Mouse (Mus musculus): ENCODE data around the gene Lztr1. TPM values are rescaled to one million over a fixed set of nuclear protein-coding genes. Genes with fewer than 3 reads are reported as not detected.

Gene Lztr1
- polyA plus RNA-seq (2012; rRNA removed): 27.5 and 30.4 TPM in 2 replicates

DNA sequence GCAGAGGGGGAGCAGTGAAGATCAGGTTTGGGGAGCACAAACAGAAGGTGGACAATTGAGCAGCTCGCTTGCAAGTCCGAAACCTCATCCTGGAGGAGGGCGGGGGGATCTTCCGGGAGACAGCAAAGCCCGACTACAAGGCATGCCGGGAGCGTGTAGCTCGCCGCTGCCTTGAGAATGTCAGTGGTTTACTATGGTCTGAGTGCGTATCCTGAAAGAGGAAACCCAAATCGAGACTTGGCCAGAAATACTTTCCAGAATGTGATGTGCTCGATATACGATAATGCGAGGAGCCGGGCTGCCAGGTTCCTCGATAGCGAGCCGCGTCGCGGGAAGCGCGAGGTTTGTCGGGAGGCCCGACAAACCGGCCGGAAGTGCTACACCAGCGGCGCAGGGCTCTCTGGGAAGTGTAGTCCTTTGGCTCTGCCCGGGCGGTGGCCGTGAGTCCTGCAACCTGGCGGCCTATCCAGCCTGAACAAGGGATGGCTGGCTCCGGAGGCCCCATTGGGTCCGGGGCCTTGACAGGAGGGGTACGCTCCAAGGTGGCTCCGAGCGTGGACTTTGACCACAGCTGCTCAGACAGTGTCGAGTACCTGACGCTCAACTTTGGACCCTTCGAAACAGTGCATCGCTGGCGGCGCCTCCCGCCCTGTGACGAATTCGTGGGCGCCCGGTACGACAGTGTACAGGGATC, at the start of gene Lztr1:
Gene Lztr1 (plus strand): TSS at position 143 of the 694 bp plus-strand sequence.

DNA sequence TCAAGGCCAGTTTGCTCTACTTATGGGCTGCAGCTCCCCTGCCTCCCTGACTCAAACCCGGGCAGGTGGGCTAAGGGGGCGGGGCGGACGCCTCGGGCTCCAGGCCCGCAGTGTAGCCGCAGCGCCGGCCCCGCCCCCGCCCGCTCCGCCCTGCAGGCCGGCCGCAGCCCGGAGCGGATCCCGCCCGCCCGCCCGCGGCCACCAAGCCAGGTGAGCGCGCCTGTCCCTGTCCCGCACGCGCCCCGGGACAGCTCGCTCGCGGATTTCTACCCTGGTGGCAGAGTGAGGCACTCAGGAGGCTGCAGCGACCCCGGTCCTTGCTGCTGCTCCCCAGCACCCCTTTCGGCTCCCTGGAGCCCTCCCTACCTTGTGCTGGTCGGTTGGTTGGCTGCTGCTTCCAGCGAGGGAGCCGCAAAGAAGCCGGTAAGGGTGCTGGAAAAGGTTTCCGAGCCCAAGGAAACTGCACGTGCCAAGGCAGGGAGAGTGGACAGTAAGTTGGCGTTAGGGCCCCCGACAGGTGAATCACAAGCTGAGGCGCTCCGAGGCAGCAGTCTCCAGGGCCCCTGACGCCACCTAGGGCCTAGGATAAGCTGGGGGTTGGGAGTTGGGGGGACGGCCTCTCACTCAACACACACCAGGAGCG, 18.9 kb upstream of the Lztr1 start, which contains the start of gene Aifm3:
Gene Aifm3 (plus strand): TSS at position 143 of the 643 bp plus-strand sequence.

DNA sequence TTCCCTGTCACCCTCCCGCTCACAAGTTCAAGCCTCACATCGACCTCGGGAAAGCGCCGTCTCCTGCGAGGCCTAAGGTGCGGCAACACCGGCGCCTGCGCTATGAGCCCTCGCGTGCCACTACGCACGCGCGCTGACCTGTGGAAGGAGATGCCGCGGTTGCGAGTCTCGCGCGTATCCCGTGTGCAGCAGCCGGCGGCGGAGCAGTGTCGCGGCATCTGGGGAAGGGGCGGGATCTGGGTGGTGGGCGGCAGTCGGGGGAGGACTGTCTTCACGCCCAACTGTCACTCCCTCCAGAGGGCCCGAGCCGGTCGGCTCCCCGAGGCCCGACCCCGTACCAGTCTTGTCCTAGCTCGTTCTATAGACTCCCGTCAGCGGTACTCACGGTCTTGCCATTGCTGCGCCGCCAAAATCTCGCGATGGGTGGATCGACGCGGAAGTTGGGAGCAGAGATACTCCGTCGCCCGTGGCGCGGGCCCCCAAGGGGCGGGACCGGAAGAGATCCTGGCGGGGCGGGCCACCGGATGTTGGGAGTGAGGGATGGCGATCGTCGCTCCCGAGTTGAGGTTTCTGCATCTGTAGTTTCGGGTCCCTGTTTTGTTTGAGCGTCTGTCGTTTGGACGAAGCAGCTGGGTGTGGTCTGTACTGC, 22.3 kb downstream of the Lztr1 start, which contains the start of gene Thap7:
Gene Thap7 (minus strand): TSS at position 497 of the 649 bp plus-strand sequence.

DNA sequence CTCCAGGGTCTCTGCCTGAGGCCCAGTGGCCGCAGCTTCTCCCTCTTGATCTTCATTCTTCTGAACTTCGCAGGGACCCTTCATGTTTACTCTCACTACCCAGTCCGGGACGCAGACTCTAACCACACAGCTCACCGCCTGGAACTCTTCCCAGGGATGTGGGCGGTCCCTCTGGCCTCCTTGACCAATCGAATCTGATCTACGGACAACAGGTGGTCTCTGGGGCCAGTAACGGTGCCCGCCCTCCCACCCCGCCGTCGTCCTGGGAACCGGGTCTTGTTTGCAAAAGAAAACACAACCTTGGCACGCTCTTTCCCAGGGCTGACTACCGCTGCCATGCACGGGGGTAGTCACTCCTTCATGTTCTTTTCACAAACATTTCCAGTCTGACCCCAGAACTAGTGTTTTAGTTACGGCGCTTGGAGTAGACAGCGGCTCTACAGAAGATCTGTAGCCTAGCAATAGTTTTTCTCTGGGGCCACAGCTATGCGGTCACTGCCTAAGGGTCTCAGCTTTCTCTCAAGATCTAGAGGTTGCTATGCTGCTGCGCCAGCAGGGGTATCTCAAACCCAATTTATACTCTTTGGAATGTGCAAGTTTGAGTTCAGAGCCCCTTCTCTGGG, 52.8 kb downstream of the Lztr1 start, which contains the start of gene Lrrc74b:
Gene Lrrc74b (minus strand): TSS at position 120 of the 623 bp plus-strand sequence.

DNA sequence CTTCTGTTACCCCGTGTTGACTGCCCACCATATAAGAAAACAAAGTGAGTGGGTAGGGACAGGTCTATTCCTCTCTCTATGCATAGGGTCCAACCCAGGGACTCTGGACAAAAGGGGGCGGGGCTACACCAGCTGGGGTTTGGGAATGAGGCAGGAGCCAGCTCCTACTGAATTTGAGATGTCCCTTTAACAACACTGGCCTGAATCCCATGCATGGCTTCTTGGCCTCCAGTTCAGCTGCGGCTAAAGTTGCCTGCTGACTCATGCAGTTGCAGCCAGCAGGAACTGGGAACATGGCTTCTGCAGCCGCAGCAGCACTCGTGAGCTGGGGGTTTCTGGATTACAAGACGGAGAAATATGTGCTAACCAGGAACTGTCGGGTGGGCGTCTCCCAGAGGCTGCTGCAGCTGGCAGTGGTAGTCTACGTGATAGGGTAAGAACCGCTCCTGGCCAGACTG, 53.3 kb downstream of the Lztr1 start, which contains the start of gene P2rx6:
Gene P2rx6 (plus strand): TSS at position 135 of the 458 bp plus-strand sequence.

Other genes with a start within 250 kb of the Lztr1 start
- 3.9 and 4.2 TPM in 2 replicates for gene Tmem191c, start 232.6 kb upstream of the Lztr1 start, polyA plus RNA-seq (2012; rRNA removed)
- gene Serpind1, start 177.3 kb upstream of the Lztr1 start, polyA plus RNA-seq (2012; rRNA removed): 102 and 121 TPM in 2 replicates
- gene Snap29, start 102.7 kb upstream of the Lztr1 start, polyA plus RNA-seq (2012; rRNA removed): 4.0 and 5.1 TPM in 2 replicates
- gene Pi4ka, start 102.4 kb upstream of the Lztr1 start, polyA plus RNA-seq (2012; rRNA removed): 17.6 and 18.6 TPM in 2 replicates
- gene Crkl, start 56.7 kb upstream of the Lztr1 start, polyA plus RNA-seq (2012; rRNA removed): 7.6 and 9.3 TPM in 2 replicates
- 1.1 and 1.2 TPM in 2 replicates for gene Aifm3, start 19.1 kb upstream of the Lztr1 start, polyA plus RNA-seq (2012; rRNA removed)
- 18.2 and 20.8 TPM in 2 replicates for gene Thap7, start 22.4 kb downstream of the Lztr1 start, polyA plus RNA-seq (2012; rRNA removed)
- 0.05 TPM in 1 of 2 replicates, not detected in the other for gene Lrrc74b, start 52.6 kb downstream of the Lztr1 start, polyA plus RNA-seq (2012; rRNA removed)
- gene P2rx6, start 53.2 kb downstream of the Lztr1 start, polyA plus RNA-seq (2012; rRNA removed): 0.05 and 0.06 TPM in 2 replicates
- 0.93 and 1.2 TPM in 2 replicates for gene Slc7a4, start 74.5 kb downstream of the Lztr1 start, polyA plus RNA-seq (2012; rRNA removed)
- gene Smpd4, start 110.7 kb downstream of the Lztr1 start, polyA plus RNA-seq (2012; rRNA removed): 25.6 and 30.4 TPM in 2 replicates
- gene Ccdc74a, start 137.8 kb downstream of the Lztr1 start, polyA plus RNA-seq (2012; rRNA removed): 1.7 and 2.2 TPM in 2 replicates
- gene Med15, start 224.2 kb downstream of the Lztr1 start, polyA plus RNA-seq (2012; rRNA removed): 15.1 and 18.3 TPM in 2 replicates